Mouse (Mus musculus) mammary gland, adult 2 months (tissue): ENCODE results near the gene Dgka. TPM values are rescaled to one million over a fixed set of nuclear protein-coding genes. Genes with fewer than 3 reads are reported as not detected.

Experiments
- polyA plus RNA-seq: library from polyadenylated mRNA; depleted of rRNA; stranded (reverse); fragments of >200 nt; gene quantifications from 2 replicates; pipeline ENCODE4 v1.2.3, GENCODE M21; 2012; ENCODE audit warnings: low replicate concordance; rRNA removed

The Dgka gene
- polyA plus RNA-seq: 113 and 118 TPM in 2 replicates

DNA sequence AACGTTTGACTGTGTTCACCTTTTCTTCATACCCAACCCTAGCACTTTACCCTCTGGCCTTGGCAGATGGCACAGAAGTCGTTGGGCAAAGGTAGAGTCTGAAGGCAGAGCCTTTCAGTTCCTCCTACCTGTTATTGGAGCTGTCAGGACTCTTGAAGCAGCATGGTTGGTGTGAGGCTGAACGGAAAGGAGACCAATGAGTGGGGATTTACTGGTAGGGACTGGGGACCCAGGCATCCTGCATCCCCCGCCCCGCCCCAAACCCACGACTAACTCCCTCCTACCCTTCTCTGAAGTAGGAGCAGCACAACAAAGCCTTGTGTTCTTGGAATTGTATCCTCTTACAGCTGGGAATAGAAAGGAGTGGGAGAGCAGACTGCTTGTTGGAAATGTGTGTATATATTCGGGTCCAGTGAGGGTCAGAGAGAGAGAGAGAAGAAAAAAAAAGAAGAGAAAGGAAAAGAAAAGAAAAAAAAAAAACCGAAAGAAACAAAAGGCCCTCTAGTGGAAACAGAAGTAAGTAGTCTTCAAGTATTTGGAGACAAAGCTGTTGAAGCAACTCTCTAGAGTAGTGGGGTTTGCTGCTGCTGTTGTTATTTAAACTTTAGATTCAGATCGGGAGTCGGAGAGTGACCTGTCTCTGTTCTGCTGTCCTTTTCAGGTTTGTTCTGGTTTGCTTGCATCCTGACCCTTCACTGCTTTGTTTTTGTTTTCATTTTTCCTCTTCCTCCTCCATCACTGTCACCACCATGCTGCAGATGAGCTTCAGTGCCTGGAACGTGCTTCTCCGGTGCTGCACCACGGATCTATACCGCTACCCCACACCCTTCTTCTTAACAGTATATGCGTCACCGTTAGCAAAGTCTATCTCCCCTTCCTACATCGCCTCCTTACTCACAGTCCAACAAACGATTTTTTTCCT is at the start of gene Dgka:
Gene Dgka (minus strand): TSS at position 176 of the 922 bp plus-strand sequence.

GRCm38 (mm10) chr10:128790398-128791124 is 45.9 kb upstream of the Dgka start, which contains the start of gene Mmp19:
Mmp19 (plus strand) TSS chr10:128790910.

GRCm38 (mm10) chr10:128747646-128748251 is 3.1 kb upstream of the Dgka start, which contains the start of gene Pym1:
Pym1 (plus strand) TSS chr10:128747889.

DNA sequence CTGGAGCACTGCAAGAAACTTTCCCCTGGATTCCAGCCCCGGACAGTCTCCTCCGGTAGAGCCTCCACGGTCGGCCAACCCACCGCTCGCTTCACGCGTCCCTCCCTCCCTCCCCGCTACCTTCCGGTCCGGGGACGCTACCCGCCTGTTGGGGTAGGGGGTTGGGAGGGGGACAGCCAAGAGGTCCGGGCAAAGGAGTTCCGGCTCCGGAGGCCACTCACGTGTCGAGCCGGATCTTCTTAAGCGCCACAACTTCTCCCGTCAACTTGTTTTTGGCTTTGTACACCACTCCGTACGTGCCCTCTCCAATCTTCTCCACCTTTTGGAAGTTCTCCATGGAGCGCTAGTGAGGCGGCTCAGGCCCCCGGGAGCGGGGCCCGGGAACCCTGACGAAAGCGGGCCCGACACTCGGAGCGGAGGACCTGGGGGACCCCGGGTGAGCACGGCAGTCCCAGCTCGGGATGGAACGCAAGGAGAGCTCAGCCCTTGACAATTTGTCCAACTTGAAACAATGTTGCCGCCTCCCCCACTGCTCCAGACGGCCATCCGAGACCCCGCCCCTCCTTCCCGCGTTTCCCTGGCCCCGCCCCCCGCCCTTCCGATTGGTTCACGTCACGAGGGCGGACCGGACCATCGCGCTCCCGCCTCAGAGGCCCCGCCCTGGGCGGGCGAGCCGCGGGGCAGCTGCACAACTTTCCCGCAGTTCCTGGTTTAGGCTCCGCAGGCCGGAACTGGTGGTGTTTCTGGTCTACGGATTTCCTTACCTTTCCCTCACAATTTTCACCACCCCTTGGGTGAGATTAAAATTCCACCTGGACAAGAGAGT is 40.0 kb downstream of the Dgka start, which contains the start of gene Cdk2:
Gene Cdk2 (minus strand): TSS at position 541 of the 826 bp plus-strand sequence.

GRCm38 (mm10) chr10:128703895-128704294 is 40.8 kb downstream of the Dgka start, which contains the start of gene Pmel:
Pmel (plus strand) TSS chr10:128704195.

DNA sequence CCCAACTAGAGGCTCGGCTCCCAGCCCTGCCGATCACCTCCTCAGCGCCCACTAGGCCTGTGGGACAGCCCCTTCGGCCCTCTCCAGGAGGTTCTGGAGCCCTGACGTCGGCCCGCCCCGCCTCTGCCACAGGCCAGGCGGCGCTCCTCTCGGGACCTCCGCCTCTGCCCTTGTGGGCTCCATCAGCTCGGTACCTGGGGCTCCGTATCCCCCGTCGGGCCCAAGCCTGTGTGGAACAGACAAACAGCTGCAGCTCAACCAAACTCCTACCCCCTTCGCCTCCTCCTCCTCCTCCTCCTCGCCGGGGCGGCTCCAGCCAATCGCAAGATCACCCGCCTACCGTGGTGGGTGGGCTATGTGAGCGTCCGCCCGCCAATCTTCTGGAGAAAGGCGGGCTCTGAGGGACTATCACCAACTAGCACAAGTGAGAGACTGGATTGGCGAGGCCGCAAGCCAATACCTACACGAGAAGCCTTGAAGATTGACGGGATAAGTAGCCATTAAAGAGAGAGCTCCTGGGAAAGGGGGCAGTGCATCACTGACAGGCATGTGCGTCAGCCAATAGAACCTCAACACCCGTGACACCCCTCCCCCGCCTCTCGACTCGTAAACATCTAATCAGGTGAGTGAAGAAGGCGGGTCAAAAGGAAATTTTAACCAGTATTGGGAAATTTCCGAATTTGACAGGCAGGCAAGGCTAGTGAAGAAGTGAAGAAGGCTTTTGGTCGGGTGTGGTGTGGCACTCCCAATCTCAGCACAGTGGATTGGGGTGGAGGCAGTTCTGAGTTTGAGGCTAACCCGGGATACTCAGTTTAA is 48.5 kb downstream of the Dgka start, which contains the start of gene Rab5b:
Gene Rab5b (minus strand): TSS at position 273 of the 816 bp plus-strand sequence.

GRCm38 (mm10) chr10:128673763-128674468 is 70.7 kb downstream of the Dgka start, which contains the start of gene Suox:
Suox (minus strand) TSS chr10:128674073.

Other genes starting within 250 kb of the Dgka start
- gene Myl6b, start 246.2 kb downstream of the Dgka start, polyA plus RNA-seq: 6.0 and 6.7 TPM in 2 replicates
- gene Esyt1, start 219.0 kb downstream of the Dgka start, polyA plus RNA-seq: 153 and 220 TPM in 2 replicates
- gene Zc3h10, start 197.1 kb downstream of the Dgka start, polyA plus RNA-seq: 11.5 and 20.7 TPM in 2 replicates
- 1,017 and 1,401 TPM in 2 replicates for gene Rpl41, start 195.6 kb downstream of the Dgka start, polyA plus RNA-seq
- 13.1 and 25.5 TPM in 2 replicates for gene Pa2g4, start 178.9 kb downstream of the Dgka start, polyA plus RNA-seq
- gene Erbb3, start 155.2 kb downstream of the Dgka start, polyA plus RNA-seq: 18.4 and 23.2 TPM in 2 replicates
- gene Rps26, start 118.1 kb downstream of the Dgka start, polyA plus RNA-seq: 680 and 886 TPM in 2 replicates
- gene Ikzf4, start 98.9 kb downstream of the Dgka start, polyA plus RNA-seq: 3.6 and 4.9 TPM in 2 replicates
- gene Suox, start 70.8 kb downstream of the Dgka start, polyA plus RNA-seq: 15.0 and 36.9 TPM in 2 replicates
- gene Rab5b, start 48.6 kb downstream of the Dgka start, polyA plus RNA-seq: 65.8 and 127 TPM in 2 replicates
- 1.0 and 2.3 TPM in 2 replicates for gene Pmel, start 40.7 kb downstream of the Dgka start, polyA plus RNA-seq
- gene Cdk2, start 39.8 kb downstream of the Dgka start, polyA plus RNA-seq: 18.0 and 31.1 TPM in 2 replicates
- gene Pym1, start 3.0 kb upstream of the Dgka start, polyA plus RNA-seq: 21.3 and 30.1 TPM in 2 replicates
- gene Mmp19, start 46.1 kb upstream of the Dgka start, polyA plus RNA-seq: 27.6 and 57.1 TPM in 2 replicates
- 11.9 and 12.7 TPM in 2 replicates for gene Dnajc14, start 59.2 kb upstream of the Dgka start, polyA plus RNA-seq
- gene Tmem198b, start 59.5 kb upstream of the Dgka start, polyA plus RNA-seq: 26.8 and 30.4 TPM in 2 replicates
- 3.2 and 13.4 TPM in 2 replicates for gene Sarnp, start 72.5 kb upstream of the Dgka start, polyA plus RNA-seq
- 33.3 and 73.8 TPM in 2 replicates for gene Ormdl2, start 76.8 kb upstream of the Dgka start, polyA plus RNA-seq
- 3.6 and 4.9 TPM in 2 replicates for gene Gdf11, start 146.9 kb upstream of the Dgka start, polyA plus RNA-seq
- 91.7 and 140 TPM in 2 replicates for gene Cd63, start 156.1 kb upstream of the Dgka start, polyA plus RNA-seq
- gene Rdh5, start 178.0 kb upstream of the Dgka start, polyA plus RNA-seq: 36.7 and 39.7 TPM in 2 replicates
- 183 and 190 TPM in 2 replicates for gene Bloc1s1, start 179.2 kb upstream of the Dgka start, polyA plus RNA-seq
- 89.8 and 101 TPM in 2 replicates for gene Itga7, start 189.0 kb upstream of the Dgka start, polyA plus RNA-seq
- 3.5 and 4.1 TPM in 2 replicates for gene Mettl7b, start 216.1 kb upstream of the Dgka start, polyA plus RNA-seq
- gene Olfr9, start 244.6 kb upstream of the Dgka start, polyA plus RNA-seq: not detected in 2 replicates